Mouse (Mus musculus): ENCODE measurements around the gene Raph1.

Raph1 gene

DNA sequence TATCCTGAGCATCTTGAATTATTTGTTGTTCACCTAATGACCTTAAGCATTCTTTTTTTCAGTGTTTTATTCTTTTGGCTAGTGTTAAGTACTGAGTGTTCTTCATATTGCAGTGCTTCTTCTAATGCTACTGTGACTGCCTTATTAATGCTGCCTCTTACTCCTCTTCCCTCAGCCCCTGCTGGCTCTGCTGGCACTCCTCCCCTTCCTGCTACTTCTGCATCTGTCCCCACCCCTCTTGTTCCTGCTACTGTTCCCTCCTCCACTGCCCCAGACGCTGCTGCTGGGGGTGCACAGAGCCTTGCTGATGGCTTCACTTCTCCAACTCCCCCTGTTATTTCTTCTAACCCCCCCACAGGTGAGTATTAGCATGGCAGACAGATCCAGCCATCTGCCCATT lies 117.0 kb downstream of the Raph1 start:
- in situ Hi-C loops (cut with MboI, MseI): loop anchor here in 1 of 2 experiments (10.0 kb wide), 1 partner anchor 515 kb away; no protein-coding TSS in a partner anchor

DNA sequence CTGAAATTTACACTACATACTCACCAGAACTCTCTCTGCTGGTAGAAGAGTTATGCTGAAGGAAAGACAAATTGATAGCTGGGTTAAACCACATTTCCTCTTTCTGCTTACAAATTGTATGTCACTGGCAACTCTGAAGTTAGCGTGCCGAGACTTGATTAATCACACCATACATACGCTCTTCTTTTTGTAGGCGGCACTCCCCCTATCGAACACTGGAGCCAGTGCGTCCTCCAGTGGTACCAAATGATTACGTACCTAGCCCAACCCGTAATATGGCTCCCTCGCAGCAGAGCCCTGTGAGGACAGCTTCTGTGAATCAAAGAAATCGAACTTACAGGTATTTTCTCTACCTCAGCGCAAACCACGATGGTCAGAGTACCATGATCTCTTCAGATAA lies 119.8 kb downstream of the Raph1 start:
- in situ Hi-C loops (cut with MboI, MseI): loop anchor here in 1 of 2 experiments (10.0 kb wide), 1 partner anchor 518 kb away; no protein-coding TSS in a partner anchor

GRCm38 (mm10) chr1:60441438-60441837 lies 125.5 kb downstream of the Raph1 start:
- in situ Hi-C loops (cut with MboI, MseI): loop anchor here in 1 of 2 experiments (10.0 kb wide), 1 partner anchor 523 kb away; no protein-coding TSS in a partner anchor

DNA sequence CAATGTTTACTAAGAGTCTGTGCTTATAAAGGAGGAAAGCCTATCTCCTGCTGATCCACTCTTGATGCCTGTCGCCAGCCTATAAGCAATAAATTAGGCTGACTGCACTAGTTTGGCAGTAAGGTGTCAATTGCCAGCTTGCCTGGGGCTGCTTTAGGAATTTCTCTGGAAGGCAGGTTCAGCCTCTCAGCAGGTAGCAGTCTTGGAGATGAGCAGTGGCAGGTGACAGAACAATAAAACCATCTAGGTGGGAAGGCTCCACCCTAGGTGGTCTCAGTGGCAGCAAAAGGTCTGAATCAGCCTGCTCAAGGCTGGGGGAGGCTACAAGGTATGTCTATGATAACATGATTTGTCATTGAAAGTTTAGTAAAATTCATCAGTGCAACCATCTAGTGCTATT lies 134.4 kb downstream of the Raph1 start:
- in situ Hi-C loops (cut with MboI, MseI): no loop called here

Measured in T-helper 17 cell (primary cell).